Mouse (Mus musculus) B cell, adult 2 months (primary cell): ENCODE measurements around the gene Bbs1.
A peak's percentile ranks its signal among the peaks of the same experiment; 100 is the strongest.
"Not testable (repeated sequence)": the region's sequence is repeated elsewhere in the genome, so short reads cannot be mapped to it uniquely, and the experiment has no call there.

ENCODE experiments used
- DNase-seq, 2 experiments: peaks; one replicate each; pipeline ENCODE4 v3.0.0; 2022

The Bbs1 gene

GRCm38 (mm10) chr19:4905979-4906794 is at the start of gene Bbs1:
TSS of gene Bbs1 (minus strand) at chr19:4906628.
- DNase-seq: peak; percentile 81 to 82

DNA sequence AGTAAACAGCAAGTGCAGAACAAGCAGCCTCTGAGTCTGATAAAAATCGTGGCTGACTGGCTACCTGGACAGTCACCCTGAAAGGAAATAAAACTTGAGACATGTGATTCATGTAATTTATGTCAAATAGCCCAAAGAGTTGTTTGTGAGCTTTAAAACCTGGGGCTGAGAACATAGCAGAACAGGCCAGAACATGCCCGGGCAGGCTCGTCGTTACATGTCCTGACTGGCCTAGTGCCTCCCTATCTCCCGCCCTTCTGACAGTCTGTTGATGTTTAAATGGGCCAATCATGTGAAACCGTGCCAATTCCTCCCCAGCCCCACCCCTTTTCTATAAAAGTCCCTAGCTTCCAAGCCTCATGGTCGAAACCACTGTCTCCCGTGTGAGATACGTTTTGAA is 42.2 kb upstream of the Bbs1 start:
- not testable (repeated sequence) for DNase-seq

- no peak for DNase-seq
Observed at GRCm38 (mm10) chr19:4945540-4945939, 39.1 kb upstream of the Bbs1 start.

DNA sequence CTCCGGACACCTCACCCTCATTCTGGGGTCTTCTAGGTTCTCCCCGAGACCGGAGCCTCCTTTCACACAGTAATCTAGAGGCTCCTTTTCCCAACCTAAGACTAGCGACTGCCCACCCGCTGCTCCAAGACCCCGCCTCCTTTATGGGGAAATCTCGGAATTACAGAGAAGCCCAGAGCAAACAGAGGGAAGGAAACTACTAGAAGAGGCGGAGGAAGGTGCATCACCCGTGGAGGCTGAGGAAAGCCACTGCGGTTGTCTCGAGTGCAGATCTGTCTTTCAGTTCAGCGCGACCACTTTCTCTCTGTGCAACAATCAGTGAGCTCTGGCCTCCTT is 36.8 kb upstream of the Bbs1 start:
- DNase-seq: peak in 1 of 2 experiments; percentile 5

- peak; percentile 85 for DNase-seq
Observed at GRCm38 (mm10) chr19:4942551-4943252, 36.3 kb upstream of the Bbs1 start, which contains the start of gene Peli3. TSS of gene Peli3 (minus strand) at chr19:4943127.

- no peak for DNase-seq
Observed at GRCm38 (mm10) chr19:4937444-4938310, 31.2 kb upstream of the Bbs1 start.

DNA sequence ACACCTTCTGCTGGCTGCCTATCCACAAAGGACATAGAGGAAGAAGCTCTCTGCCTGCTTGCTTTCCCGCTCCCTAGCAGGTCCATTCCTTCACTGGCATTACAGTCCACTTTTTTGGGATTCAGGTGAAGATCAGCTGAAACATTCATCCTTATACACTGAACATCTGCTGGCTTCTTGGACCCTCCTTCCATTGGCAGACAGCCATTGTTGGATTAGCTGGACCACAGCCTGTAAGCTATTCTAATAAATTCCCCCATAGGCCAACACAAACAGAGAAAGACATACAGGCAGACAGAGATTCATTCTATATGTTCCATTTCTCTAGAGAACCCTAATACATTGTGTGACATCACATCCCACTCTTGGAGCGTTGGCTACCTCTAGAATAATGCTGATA is 30.5 kb upstream of the Bbs1 start:
- no peak for DNase-seq

GRCm38 (mm10) chr19:4928781-4929180 is 22.4 kb upstream of the Bbs1 start:
- no peak for DNase-seq

GRCm38 (mm10) chr19:4927904-4928531 is 21.6 kb upstream of the Bbs1 start, which contains the start of gene Dpp3:
TSS of gene Dpp3 (minus strand) at chr19:4928287.
- DNase-seq: peak; percentile 96 to 98

DNA sequence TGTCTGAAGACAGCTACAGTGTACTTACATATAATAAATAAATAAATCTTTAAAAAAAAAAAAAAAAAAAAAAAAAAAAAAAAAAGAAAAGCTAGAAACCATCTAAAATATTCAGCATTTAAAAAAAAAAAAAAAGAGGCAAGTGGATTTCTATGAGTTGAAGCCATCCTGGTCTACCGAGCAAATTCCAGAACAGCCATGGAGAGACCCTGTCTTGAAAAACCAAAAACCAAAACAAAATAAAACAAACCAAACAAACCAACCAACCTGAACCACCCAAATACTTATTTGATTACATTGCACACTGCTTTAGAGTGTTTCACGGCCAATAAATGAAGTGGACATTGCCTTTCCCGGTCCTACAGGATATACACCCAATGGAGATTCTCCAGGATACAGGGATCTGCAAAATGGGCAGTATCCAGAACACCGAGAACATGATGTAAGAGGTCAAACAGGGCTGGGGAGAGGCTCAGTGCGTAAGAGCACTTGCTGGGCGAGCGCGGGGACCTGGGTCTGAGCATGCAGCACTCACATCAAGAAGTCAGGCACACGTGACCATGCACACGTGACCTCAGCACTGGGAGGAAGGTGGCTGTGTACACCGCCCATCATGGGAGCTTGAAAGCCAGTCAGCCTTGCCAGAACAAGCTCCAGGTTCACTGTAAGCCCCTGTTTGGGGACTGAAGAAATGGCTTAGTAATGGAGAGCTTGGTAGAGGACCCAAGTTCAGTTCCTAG is 18.9 kb upstream of the Bbs1 start:
- no peak for DNase-seq

DNA sequence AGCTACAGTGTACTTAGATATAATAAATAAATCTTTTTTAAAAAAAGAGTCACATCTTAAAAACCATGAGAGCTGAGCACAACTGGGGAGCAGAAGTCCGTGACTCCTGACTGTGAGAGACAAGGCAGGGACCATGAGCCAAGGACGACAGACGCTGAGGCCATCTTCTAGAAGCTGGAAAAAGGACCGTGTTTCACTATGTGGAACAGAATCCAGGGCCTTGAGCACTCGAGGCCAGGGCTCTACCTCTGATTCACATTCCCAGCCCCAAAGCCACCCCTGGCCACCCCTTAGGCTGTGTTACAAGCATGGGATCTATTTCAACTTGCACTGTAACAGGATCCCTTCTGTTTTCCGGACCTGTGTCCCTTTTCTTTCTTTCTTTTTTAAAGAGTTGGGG is 13.2 kb upstream of the Bbs1 start:
- no peak for DNase-seq

DNA sequence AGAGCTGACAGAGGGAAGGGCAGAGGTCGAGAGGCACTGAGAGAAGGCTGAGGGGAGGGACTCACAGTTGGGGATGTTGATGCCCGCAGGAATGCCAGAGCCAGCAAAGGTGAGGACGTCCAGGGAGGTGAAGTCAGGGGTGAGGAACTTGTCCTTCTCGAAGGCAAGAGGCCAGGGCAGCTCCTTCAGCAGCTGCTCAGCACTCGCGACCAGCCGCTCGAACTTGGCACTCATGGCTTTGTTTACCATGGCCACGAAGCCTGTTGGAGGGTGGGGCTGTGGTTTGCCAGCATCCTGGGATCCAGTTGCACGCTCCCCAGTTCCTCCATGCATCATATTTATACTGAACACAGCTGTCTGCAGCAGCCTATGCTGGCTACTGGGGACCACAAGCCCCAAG is 10.4 kb upstream of the Bbs1 start:
- no peak for DNase-seq

GRCm38 (mm10) chr19:4915924-4916603 is 9.6 kb upstream of the Bbs1 start:
- DNase-seq: no peak

DNA sequence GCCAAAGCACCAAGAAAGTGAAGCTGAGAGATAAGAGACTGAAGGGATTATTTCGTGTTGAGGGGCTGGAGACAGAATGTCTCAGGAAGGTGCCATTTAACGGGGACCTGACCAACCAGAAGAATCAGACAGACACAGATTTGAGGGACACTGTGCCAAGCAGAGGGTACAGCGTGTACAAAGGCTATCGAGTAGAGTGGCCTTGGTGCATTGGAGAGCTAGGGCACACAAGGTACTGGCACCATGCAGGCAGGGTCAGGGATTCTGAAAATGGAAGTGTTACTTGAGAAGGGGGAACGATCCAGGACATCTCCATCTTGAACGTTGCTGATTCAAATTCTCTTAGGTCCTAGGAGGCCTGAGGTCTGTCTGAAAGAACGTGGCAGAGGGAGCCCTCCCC is 2.9 kb upstream of the Bbs1 start:
- no peak for DNase-seq

DNA sequence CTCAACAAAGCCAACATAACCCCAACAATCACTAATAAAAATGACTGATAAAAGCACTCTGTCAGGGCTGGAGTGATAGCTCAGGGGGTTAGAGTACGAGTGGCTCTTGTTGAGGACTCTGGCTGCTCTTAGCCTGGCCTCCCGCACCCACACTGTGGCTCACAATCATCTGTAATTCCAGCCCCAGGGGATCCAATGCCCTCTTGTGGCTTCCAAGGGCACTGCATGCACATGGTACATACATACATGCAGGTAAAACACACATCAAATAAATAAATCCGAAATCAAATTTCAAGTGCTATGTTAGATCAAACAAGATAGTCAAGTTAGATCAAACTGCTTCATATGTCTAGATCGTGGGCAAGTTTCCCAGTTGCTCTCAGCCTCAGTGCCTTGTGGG is 1.7 kb upstream of the Bbs1 start:
- peak; percentile 43 to 56 for DNase-seq

GRCm38 (mm10) chr19:4899888-4900287 is 6.5 kb downstream of the Bbs1 start:
- DNase-seq: no peak

DNA sequence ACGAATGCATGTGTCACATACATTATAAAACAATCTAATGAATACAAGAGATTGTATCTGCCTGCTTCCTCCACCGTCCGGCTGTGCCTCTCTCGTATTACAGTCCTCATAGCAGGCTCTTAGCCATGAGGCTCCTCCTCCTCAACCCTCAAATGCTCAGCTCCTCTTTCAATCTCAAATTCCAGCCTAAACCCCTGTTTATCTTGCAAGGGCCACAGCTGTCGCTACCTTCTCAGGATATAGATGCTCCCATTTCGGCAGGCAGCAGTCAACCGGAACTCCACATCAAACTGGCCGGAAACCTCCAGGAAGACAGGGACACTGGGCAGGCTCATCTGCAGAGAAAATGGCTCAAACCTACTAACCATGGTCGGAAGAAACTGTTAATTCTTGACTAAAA is 7.5 kb downstream of the Bbs1 start:
- DNase-seq: no peak

DNA sequence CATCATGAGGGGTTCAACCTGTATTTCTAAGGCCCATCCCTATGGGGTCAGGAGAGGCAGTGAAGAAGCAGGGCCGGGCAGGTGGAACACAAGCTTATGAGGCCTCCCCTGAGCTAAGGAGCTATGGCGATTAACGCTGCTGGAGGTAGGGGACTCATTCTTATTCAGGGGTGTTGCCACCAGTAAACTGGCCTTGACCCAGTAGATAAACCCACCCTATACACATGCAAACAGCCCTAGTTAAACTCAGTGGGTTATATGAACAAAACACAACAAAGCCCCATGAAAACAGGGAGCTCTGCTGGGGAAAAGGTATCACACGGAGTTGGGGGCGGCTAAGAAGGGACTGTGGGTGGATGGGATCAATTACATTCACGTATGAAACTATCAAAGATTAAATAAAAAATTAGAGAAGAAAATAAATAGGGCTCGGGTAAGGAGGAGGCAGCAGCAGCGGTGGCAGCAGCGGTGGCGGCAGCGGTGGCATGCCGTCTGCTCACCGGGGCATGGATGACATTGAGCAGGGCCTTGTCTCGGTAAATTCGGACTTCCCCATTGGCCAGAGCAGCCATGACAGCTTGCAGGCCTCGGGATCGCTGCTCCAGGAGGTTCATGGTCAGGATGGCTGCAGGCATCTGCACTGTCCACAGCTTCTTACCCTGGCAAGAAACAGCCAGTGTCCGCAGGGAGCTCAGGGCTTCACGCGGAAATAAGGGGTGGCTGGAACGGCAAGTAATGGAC is 9.5 kb downstream of the Bbs1 start:
- DNase-seq: no peak

GRCm38 (mm10) chr19:4891798-4892197 is 14.6 kb downstream of the Bbs1 start:
- no peak for DNase-seq

GRCm38 (mm10) chr19:4889791-4890190 is 16.6 kb downstream of the Bbs1 start:
- DNase-seq: no peak

DNA sequence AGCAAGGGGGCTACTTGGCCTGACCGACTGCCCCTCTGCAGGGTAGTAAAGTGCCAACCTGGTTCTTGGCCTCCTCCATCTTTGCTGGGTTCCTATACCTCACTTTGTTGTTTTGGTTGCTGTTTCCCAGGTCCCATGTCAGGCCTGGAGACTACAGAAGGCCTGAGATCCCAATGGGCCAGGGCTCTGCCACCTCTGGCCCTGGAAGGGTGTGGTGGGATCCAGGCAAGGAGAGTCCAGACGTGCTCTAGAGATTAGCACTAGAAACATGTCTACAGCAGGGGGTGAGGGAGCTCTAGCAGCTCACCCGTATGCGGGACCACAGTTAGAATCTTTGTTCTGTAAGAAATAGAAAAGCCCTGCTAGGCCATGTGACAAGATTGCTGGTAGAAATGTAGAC is 22.5 kb downstream of the Bbs1 start:
- no peak for DNase-seq
